Mouse (Mus musculus) left cerebral cortex, adult 11 months (tissue): ENCODE data around the gene Ets2.
"Not testable (repeated sequence)": the region's sequence is repeated elsewhere in the genome, so short reads cannot be mapped to it uniquely, and the experiment has no call there.

ENCODE experiments used
- DNase-seq: peaks from one replicate; pipeline ENCODE4 v3.0.0; 2022; ENCODE audit warnings: low spot score

The Ets2 gene

GRCm38 (mm10) chr16:95700224-95700623 is 1.7 kb upstream of the Ets2 start:
- no peak for DNase-seq

GRCm38 (mm10) chr16:95702562-95703545 is 979 bp downstream of the Ets2 start:
- no peak for DNase-seq

- no peak for DNase-seq
Observed at GRCm38 (mm10) chr16:95703958-95704357, 2.1 kb downstream of the Ets2 start.

GRCm38 (mm10) chr16:95704662-95705330 is 2.9 kb downstream of the Ets2 start:
- no peak for DNase-seq

- DNase-seq: no peak
Observed at GRCm38 (mm10) chr16:95705771-95706170, 3.9 kb downstream of the Ets2 start.

GRCm38 (mm10) chr16:95708211-95709004 is 6.5 kb downstream of the Ets2 start:
- no peak for DNase-seq

- DNase-seq: no peak
Observed at GRCm38 (mm10) chr16:95709175-95709574, 7.3 kb downstream of the Ets2 start.

- no peak for DNase-seq
Observed at GRCm38 (mm10) chr16:95710129-95710528, 8.3 kb downstream of the Ets2 start.

- no peak for DNase-seq
Observed at GRCm38 (mm10) chr16:95712121-95712520, 10.2 kb downstream of the Ets2 start.

GRCm38 (mm10) chr16:95713077-95713476 is 11.2 kb downstream of the Ets2 start:
- not testable (repeated sequence) for DNase-seq

GRCm38 (mm10) chr16:95715026-95715425 is 13.2 kb downstream of the Ets2 start:
- DNase-seq: no peak

GRCm38 (mm10) chr16:95716061-95716706 is 14.3 kb downstream of the Ets2 start:
- no peak for DNase-seq

- DNase-seq: no peak
Observed at GRCm38 (mm10) chr16:95717631-95718030, 15.8 kb downstream of the Ets2 start.

GRCm38 (mm10) chr16:95718119-95718518 is 16.2 kb downstream of the Ets2 start:
- DNase-seq: no peak

- DNase-seq: no peak
Observed at GRCm38 (mm10) chr16:95720532-95720931, 18.7 kb downstream of the Ets2 start.

GRCm38 (mm10) chr16:95724251-95724650 is 22.4 kb downstream of the Ets2 start:
- no peak for DNase-seq

GRCm38 (mm10) chr16:95724776-95725175 is 22.9 kb downstream of the Ets2 start:
- DNase-seq: no peak

GRCm38 (mm10) chr16:95726802-95727201 is 24.9 kb downstream of the Ets2 start:
- DNase-seq: no peak

GRCm38 (mm10) chr16:95728453-95729435 is 26.9 kb downstream of the Ets2 start:
- no peak for DNase-seq

- DNase-seq: no peak
Observed at GRCm38 (mm10) chr16:95729775-95730174, 27.9 kb downstream of the Ets2 start.

- DNase-seq: no peak
Observed at GRCm38 (mm10) chr16:95734785-95735184, 32.9 kb downstream of the Ets2 start.
